Mouse (Mus musculus) kidney, postnatal 10 days (tissue): ENCODE data around the gene Ninl.

Source experiments
- DNase-seq: peaks from one replicate; pipeline ENCODE4 v3.0.0; 2021; ENCODE audit warnings: mixed read lengths

The Ninl gene

DNA sequence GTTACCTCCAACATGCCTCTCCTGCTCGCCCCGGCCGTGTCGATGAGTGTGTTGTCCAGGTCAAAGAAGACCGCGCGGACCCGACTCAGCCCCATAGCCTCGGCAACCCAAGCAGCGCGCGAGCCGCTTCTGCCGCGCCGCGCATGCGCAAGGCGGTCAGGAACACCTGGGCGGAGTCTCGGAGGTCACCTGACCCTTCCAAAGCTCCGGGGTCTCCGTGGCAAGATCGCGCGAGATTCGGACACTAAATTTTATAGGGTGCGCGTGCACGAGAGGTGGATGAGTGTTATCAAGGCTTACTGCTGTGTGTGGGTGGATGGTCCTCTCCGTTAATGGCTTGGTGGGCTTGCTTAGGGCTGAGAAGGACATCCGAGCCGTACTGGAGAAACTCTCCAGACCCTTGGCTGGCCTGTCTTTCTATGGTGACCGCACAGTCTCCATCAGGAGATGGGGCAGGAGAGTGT lies at the start of gene Ninl, which contains the start of gene Nanp:
Gene Ninl, minus strand, starts transcription at position 151 of the 464 bp plus-strand sequence.
Gene Nanp, minus strand, starts transcription at position 167 of the 464 bp plus-strand sequence.
- peak; percentile 96 for DNase-seq

DNA sequence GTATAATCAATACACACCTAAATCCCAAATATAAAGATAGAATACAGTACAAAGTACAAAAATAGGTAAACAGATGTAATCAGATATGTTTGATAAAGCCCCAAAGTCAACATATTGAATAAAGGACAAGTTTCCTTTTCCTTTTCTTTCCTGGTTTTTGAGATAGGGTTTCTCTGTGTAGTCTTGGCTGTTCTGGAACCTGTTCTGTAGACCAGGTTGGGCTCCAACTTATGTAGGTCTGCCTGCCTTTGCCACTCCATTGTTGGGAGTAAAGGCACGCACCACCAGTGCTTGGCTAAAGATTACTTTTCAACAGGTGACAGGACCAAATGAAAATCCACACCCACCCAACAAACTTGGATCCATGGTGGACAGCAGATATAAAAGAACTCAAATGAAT lies 17.5 kb upstream of the Ninl start:
- DNase-seq = no peak

DNA sequence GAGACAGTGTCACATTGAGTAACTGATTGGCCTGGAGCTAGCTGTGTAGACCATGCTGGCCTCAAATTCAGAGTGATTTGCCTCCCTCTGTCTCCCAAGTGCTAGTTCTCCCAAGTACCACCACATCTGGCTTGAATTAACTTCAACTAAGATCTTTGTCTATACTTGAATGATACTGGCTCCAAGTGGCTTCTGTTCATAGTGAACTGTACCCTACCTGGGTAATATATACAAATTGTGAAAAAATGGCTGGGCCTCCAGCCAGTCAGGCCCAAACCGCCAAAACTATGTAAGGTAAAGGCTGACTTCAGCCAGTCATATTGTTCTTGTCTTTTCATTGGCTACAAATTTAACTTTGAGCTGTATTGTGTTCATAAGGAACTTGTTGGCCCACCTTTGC lies 1.2 kb upstream of the Ninl start:
- DNase-seq = no peak

DNA sequence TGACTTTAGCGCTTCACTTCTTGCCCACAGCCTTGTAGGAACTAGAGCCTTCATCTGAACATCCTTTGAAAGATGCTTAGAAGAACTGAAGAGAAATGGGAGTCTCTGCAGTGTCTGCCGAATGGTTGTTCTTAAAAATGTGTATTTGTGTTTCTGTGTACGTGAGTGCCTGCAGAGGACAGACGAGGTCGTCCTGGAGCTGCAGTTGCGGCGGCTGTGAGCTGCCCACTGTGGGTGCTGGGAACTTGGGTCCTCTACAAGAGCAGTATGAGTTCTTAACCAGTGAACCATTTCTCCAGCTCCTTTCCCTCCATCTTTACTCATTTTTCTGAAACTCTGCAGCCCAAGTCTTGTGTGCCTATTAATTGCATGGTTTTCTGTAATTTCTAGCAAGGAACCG lies 544 bp upstream of the Ninl start:
- DNase-seq = peak; percentile 22

DNA sequence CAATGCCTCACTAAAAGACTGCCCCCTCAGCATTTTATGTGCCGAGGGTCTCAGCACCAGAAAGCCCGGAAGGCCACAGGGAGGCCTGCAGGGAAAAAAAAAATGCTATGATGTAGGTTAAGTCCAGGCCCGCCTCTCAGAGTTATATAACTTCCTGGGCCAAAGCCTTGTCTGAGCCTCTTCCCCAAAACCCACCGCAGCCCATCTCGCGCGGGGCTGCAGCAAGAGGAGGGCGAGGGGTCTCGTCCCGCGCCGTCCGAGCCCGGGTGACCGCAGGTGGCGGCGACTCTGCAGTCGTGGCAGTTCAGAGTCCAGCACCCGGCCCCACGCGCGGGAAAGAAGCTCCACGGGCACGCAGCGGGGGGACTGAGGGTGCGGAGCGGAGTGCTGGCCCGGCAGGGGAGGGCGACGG lies 365 bp downstream of the Ninl start:
- no peak for DNase-seq

DNA sequence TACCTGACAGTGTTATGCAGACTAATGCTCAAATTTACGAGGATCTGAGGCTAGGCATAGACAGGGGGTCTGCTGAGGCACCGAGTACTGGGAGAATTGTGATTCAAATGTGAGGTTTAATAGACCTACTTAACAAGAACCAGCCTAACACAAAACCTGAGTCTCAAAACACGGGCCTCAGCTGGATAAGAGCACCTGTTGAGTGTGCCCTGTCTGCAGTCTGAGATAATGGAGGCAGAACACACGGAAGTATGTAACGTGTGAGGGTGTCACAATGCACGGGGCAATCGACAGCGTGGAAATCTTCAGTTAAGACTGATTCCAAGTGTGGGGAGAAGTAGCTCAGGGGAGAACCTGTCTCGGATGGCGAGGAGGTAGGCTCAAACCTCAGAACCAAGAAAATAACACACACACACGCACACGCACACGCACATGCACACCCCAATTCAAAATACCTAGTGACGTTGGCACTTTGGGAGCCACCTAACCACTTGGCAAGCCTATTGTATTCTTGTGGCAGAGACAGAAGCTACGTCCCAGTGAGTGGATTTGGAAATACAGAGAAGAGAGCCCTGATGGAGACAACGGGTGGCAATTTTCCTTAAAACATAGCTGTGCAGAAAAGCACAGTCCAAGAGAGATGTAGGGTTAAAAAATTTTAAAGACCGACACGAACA lies 1.2 kb downstream of the Ninl start:
- no peak for DNase-seq

DNA sequence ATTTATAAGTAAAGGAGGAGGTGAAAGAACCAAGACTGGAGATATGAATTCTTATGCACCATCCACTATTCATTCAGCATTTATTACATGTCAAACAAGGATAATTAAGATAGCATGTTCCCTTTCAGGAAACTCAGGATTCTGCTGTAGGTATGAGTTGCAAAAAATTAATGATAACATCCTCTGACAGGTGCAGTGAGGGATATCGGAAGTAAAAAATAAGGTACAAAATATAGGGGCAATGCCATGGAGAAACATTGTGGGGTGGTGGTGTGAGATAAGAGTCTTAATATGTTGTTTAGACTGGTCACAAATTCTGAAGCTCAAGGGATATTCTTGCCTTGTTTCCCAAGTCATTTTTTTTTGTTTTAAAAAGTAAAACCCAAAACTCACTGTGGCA lies 1.9 kb downstream of the Ninl start:
- no peak for DNase-seq

DNA sequence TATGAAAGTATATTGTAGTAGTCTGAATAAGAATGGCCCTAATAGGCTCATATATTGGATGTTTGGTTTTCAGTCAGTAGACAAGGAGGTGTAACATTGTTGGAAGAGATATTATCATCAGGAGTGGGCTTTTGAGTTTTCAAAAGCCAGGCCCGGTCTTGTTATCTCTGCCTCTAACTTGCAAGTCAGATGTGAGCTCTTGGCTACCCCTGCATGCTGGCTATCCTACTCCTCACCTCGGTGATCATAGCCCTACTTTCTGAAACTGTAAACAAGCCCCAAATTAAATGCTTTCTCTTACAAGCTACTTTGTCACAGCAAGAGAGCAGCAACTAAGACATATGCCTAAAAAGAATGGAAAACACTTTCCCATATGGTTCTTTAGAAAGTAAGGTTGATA lies 2.5 kb downstream of the Ninl start:
- DNase-seq = no peak

DNA sequence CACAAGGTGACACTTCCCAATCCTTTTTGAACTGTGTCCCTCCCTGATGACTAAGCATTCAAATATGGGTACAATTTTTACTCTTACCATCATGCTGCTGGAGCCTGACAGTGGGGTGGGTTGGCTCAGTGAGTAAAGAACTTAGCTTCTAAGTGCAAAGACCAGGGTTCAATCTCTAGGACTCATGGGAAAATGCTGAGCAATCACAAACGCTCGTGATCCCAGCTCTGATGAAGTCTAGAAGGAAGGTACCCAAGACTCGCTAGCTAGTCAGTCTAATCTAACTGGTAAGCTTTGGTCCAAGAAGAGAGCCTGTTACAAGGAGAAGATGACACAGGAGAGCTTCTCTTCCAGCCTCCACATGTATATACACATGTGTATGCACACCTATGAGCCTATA lies 4.7 kb downstream of the Ninl start:
- no peak for DNase-seq

DNA sequence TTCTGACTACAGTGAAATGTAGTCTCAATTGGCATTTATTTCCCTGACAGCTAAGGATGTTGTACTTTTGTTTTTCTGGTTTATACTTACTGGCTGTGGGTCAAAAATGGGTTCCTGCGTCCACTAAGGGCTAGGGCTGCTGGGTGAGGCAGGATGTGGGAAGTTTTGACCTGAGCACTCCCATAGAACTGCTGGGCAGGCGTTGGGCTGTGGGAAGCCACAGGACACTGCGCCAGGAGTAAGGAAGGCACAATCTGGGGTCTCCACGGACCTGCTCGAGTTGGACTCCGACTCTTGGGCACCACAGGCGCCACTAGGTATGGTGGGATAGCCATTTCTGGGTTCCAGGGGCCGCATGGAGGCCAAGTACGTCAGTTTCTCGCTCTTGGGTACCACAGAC lies 18.0 kb downstream of the Ninl start:
- no peak for DNase-seq

DNA sequence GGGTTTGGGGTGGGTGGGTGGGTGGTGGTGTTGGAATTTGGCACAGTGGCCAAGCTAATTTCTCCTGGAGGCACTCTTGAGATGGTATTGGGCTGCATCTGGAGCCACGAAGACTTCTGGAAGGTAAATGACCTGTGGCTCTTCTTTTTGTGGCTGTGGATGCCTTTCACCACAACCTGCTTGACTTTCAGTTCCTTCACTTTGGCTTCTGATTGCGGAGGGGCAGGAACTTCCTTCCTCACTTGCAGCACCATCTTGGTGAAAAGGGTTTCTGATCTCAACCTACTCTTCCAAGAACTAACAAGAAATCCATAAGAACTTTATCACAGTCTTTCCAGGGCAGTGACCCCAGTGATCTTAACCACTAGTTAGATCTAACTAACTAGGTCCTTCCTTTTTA lies 23.9 kb downstream of the Ninl start:
- no peak for DNase-seq

DNA sequence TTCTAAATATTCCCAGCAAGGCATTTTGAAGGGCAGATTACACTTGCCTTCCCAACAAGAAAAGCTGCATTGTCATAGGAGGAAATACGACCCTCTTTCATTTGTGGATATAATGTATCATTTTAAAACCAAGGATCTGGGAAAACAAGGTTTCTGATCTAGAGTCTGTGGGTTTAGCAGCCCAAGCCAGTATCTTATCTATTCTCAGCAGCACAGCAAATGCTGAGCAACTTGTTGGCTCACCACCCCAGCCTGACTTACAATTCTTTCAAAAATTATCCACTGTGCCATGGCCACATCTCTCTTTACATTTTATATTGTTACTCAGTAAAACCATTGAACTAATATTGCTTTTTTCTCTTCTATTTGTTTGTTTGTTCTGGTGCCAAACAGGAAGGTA lies 27.9 kb downstream of the Ninl start:
- no peak for DNase-seq

DNA sequence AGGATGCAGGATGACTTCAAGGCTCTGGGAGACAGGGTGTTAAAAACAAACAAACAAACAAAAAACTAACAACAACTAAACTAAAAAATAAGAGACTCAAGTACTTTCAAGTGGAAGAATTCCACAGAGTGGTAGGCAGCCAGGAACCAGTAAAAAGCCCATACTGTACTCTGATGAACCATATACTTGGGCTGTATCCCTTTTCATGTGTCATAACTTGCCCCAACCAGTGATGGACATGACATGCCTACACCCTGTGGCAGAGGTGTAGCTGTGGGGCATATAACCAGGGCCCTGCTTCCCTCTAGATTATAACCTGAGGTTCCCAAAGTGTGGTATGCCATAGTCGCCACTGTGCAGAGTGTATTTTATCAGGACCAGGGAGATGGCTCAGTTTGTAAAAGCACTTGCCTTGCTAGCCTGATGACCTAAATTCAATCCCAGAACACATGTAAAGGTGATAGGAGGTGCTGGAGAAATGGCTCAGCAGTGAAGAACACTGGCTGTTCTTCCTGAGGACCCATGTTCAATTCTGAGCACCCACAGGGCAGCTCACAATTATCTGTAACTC lies 29.6 kb downstream of the Ninl start:
- DNase-seq = no peak

DNA sequence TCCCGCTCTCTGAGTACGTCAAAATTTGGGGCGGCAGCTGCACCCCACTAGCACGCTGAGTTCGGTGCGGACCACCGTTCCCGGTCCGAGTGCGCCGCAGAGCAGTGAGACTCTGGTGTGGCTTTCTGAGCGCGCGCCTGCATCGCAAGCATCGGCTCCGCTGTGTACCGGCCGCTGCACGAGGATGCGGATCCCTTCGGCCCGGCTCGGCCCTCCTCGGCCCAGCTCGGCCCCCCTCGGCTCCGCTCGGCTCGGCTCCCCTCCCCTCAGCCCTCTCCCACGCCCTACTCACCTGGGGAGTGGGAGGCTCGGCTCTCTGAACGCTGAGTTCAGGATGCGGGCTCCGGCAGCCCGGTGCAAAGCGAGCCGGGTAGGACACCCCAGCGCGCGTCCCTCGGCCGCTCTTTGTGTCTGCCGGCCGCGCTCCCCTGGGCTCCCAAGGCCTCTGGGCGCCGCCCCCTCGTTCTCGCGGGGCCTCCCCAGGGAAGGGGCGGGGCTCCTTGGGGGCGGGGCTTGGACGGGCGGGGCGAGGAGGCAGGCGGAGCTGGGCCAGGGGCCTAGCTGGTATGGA lies 30.2 kb downstream of the Ninl start:
- DNase-seq = peak; percentile 89

DNA sequence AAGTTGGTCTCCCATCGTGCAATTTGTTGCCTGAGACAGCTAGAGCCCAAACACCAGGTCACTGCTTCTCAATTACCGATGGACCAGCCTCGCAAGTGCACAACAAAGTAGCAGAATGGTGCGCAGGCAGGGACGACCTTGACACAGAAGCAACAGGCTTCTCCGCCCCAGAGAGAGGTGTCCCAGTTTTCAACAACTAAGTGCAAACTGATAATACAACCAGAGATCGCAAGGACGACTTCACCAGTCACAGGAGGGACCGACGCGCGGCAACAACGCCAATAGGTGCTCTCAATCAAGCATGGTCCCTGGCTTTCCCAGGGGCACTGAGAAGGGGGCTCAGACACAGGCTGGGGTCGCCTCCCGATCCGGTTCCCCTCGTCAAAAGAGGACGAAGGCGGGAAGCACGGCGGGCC lies 30.7 kb downstream of the Ninl start:
- DNase-seq = no peak

DNA sequence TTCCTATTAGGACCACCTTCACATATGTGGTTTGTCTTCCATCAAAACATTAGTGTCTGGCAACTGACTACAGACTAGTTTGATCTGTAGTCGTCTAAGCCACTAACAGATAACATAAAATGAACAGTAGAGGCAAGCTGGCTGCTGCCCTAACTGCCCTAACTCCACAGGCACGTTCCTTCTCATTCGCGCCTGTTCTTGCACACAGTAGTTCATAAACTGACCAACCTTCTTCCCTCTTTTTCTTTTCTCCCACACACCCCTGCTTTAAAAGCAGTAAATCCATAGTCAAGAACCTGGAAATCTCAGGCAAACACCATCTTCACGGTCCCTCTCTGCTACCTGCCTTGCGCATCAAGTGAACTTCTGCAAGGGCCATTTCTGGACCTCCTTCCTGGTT lies 31.2 kb downstream of the Ninl start:
- no peak for DNase-seq

DNA sequence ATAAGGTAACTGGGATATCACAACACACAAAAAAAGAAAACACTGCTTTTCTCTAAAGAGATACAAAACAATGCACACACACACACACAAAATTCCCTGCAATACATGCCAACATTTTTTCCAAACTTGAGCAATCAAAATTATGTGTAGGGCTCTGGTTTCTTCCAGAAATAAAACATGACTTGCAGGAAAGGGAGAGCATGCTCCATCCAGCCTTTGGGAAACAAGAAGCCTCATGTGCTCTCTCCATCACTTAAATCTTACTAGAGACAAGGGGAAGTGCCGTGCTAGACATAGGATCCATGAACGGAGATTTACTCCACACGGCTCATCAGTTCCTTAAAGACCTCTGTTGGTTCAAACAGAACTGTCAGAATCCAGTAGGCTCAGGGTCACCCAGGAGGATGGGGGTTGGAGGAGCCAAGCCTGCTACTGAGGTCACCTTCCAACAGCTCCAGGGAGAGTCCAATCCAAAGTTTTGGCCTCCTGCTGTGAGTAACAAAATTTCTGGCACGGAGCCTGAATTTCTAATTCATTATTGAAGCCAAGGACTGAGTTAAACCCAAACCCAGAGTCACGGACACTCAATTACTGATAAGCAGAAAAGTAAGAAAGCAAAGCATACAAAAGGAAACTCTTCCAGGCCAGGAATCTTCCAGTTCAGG lies 32.8 kb downstream of the Ninl start:
- DNase-seq = peak; percentile 27

DNA sequence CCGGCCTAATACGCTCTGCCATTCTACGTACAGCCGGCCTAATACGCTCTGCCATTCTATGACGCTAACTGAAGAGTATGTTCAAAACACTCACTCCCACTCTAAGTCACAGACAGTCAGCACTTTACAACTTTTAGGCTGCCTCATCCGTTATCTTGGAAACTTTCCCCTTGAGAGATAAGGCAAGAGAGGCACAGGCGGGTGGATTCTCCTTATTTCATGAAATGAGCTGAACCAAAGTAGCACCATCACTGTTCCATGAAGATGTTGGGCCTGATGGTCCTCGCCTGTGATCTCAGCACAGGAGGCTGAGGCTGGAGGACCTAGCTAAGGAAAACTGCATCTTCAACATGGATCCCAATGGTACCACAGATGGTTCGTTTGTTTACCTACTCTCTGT lies 34.8 kb downstream of the Ninl start:
- no peak for DNase-seq

DNA sequence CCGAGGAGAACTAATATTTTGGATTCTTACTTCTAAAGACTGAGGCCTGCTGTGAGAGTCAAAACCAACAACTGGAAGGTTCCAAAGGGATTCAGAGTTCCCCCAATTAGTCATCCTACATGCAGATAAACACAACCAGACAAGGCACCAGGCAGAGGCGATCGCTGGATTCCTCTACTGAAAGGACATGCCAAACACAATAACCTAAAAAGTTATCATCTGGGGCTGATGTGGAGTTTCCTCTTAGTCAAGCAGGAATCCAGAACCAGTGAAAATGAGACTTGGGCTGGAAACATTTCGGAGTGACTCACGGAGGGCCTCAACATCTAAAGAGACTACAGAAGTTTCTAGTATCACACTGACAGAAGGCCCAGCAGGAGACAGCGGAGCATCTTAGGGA lies 35.4 kb downstream of the Ninl start:
- no peak for DNase-seq

DNA sequence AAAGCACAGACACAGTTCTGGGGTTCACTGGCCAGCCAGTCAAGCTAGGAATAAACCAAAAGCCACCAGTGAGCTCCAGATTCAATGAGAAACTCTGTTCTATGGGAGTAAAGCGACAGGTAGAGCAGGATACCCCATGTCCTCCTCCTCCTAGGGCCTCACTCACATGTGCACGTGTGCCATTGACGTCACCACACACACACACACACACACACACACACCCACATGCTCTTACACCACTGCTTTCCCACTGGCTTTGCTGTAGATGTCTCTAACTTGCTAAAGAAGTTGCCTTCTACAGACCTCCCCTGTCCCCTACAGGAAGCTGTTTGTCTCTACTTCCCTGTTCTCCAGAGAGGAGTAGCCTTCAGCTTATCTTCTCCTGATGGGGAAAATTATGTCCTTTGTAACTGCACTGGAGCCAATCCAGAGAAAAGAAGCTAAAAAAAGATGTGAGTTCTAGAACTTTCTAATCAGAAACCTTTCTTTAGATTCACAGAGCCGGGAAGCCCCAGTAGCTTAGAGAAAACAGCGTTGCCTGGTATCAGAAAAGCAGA lies 37.5 kb downstream of the Ninl start:
- DNase-seq = no peak

DNA sequence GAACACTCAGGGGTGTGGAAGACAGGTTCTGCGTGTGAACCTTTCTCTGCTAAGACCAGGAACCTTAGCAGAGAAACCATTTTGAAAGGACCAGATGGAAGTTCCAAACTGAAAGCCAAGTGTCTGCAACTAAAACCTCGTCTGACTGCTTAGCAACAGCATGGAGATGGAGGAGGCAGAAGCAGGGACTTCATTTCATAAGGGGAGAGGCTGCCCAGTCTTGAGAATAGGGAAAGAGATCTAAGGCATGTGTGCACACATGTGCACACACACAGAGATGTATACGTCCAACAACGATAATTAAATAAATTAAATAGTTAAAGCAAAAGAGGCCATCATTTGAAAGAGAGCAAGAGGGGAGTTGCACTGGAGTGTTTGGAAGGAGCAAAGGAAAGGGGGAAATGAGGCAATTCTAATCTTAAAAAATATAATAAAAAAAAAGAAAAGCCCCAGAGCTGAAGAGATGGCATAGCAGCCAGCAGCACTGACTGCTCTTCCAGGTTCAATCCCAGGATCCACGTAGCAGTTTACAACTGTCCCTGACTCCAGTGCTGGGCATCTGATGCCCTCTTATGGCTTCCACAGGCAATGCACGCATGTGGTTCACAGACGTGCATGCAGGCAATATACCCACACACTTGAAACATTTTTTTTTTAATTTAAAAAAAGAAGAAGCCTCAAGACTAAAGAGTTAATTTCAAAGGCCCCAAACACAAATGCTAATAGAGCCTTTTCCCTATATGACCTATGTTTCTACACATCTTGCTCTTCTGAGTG lies 38.6 kb downstream of the Ninl start:
- peak; percentile 78 for DNase-seq

DNA sequence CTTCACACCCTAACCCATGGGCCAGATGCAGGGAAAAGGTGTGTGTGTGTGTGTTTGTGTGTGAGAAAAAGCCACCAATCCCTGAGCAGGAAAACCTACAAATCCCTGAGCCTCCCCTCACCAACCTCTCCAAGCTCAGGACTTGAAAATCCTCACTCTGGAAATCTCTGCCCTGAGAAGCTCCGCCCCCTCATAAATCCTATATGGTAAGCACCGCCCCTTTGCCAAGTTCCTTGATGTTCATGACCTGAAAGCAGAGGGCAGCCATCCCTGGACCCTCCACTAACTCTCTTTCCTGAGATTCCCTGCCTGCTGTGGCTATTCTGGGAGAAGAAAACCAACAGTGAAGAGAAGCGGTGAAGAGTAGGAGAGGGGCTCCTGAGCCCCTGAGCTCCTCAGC lies 40.2 kb downstream of the Ninl start:
- DNase-seq = no peak

DNA sequence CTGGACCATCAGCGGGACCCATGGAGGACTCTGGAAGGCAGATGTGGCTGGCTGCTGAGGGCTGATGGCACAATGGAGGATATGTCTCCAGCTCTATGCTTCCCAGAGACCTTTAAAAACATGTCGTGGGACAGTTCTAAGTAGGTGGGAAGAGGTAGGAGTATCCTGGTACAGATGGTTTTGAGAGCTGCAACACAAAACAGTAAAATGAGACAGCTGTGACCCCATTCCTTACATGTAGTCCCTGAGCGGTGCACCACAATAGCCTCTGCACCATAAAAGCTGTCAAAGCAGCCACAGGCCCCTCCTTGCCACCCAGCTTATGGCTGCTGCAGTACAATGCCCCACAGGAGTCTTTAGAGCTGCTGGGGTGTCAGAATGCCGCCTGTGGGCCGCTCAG lies 41.6 kb downstream of the Ninl start:
- DNase-seq = no peak
